Mouse (Mus musculus): ENCODE measurements around the gene Med12l. TPM values are rescaled to one million over a fixed set of nuclear protein-coding genes. Genes with fewer than 3 reads are reported as not detected.
"Not testable (repeated sequence)": the region's sequence is repeated elsewhere in the genome, so short reads cannot be mapped to it uniquely, and the experiment has no call there.

The Med12l gene
- total RNA-seq, 1 experiment: 3.6 TPM

GRCm38 (mm10) chr3:59063431-59063830, 57.8 kb downstream of the Med12l start:
- H3K4me3 ChIP-seq (ENCODE audit: insufficient read depth in 1 of 2, low read depth in 1 of 2, low read length in 2 of 2, poor library complexity in 1 of 2, severe bottlenecking in 1 of 2): no peak overlapping the region
- no peak overlapping the region for H3K9ac ChIP-seq (ENCODE audit: insufficient read depth, low read depth, low read length, poor library complexity, severe bottlenecking)
- no peaks in the 10 kb centered on the region for H3K36me3 ChIP-seq (ENCODE audit: control insufficient read depth, insufficient read depth, low read length, poor library complexity, severe bottlenecking)
- no peaks in the 10 kb centered on the region for H3K9me3 ChIP-seq (ENCODE audit: control insufficient read depth, insufficient read depth, low read depth, low read length)
- TF ChIP-seq CHD2 (IDR thresholded peaks at IDR 0.05; ENCODE audit: low read depth, low read length) (no peak), HCFC1 (IDR thresholded peaks at IDR 0.05; ENCODE audit: borderline replicate concordance, insufficient read depth, low read length) (no peak), MAFK (IDR thresholded peaks at IDR 0.05; ENCODE audit: insufficient read depth, low read depth, low read length) (no peak), ZNF384 (IDR thresholded peaks at IDR 0.05; ENCODE audit: low read depth, low read length) (no peak), ZC3H11A (IDR thresholded peaks at IDR 0.05; ENCODE audit: borderline replicate concordance, low read depth, low read length) (no peak)
- in situ Hi-C loops (cut with MboI; ENCODE audit: low sequenced_read_pairs in 2 of 2, unreplicated experiment in 2 of 2): no loop called here
- H3K27ac ChIP-seq (ENCODE audit: insufficient read depth, low read depth, low read length, poor library complexity, severe bottlenecking): no peak overlapping the region
- H3K4me1 ChIP-seq (ENCODE audit: control insufficient read depth in 2 of 2, insufficient read depth in 2 of 2, low read length in 2 of 2, poor library complexity in 1 of 2): no peaks in the 10 kb centered on the region
- DNase-seq (ENCODE audit: low read depth, low spot score): no peak

DNA sequence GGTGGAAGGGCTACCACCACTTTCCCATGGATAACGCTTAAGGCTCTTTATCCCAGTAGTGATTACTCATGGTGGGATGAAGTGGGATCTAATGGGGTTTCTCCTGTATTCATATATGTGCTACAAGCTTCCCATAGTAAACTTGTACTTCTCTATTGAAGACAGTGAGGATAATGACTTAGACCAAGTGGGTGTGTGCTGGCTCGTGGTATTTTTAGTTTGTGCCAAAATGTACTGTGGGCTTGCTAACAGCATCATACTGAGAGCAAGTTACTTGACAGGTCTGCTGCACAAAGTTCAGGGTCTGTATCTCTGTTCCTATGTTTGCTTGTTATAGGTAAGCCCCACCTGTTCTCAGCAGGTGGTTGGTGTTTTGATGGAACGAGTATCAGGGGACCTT, 60.3 kb downstream of the Med12l start:
- DNase-seq (ENCODE audit: low read depth, low spot score): no peak
- Histone ChIP-seq H3K4me3 (ENCODE audit: insufficient read depth in 1 of 2, low read depth in 1 of 2, low read length in 2 of 2, poor library complexity in 1 of 2, severe bottlenecking in 1 of 2) (no peak overlapping the region), H3K9me3 (ENCODE audit: control insufficient read depth, insufficient read depth, low read depth, low read length) (no peaks in the 10 kb centered on the region), H3K27ac (ENCODE audit: insufficient read depth, low read depth, low read length, poor library complexity, severe bottlenecking) (no peak overlapping the region), H3K36me3 (ENCODE audit: control insufficient read depth, insufficient read depth, low read length, poor library complexity, severe bottlenecking) (no peaks in the 10 kb centered on the region), H3K9ac (ENCODE audit: insufficient read depth, low read depth, low read length, poor library complexity, severe bottlenecking) (no peak overlapping the region), H3K4me1 (ENCODE audit: control insufficient read depth in 2 of 2, insufficient read depth in 2 of 2, low read length in 2 of 2, poor library complexity in 1 of 2) (no peaks in the 10 kb centered on the region)
- no peak for TF ChIP-seq MAFK (IDR thresholded peaks at IDR 0.05; ENCODE audit: insufficient read depth, low read depth, low read length)
- no peak for TF ChIP-seq CHD2 (IDR thresholded peaks at IDR 0.05; ENCODE audit: low read depth, low read length)
- TF ChIP-seq ZNF384 (IDR thresholded peaks at IDR 0.05; ENCODE audit: low read depth, low read length): no peak
- no peak for TF ChIP-seq ZC3H11A (IDR thresholded peaks at IDR 0.05; ENCODE audit: borderline replicate concordance, low read depth, low read length)
- TF ChIP-seq HCFC1 (IDR thresholded peaks at IDR 0.05; ENCODE audit: borderline replicate concordance, insufficient read depth, low read length): no peak
- in situ Hi-C loops (cut with MboI; ENCODE audit: low sequenced_read_pairs in 2 of 2, unreplicated experiment in 2 of 2): no loop called here

DNA sequence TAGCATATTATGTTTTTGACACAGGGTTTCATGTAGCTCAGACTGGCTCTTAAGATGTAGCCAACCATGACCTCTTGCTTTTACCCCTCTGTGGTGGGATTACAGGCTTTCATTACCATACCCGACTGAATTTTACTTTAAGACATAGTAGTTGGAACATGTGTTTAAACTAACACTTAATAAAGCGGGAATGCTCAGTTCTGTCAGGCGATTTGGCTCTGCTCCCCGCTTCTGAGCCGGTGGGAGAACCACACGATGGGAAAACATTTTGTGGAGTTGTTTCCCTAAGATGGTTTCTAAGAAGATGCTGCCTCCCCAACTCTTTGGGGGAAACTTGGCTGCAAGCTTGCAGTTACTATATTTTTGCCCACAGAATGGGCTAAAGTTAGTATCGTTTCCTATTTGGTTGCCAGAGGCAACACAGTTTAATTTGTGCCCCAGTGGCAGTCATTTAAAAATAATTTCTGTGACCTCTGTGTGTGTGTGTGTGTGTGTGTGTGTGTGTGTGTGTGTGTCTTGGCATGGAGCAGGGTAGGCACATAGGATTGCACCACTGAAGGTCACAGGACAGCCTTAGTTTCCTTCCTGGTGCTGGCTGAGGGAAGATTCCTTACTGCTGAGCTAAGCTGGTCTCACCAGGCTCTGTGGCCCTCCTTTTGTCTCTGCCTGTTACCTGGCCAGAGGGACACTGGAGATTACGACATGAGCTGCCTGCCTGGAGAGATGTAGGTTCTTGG, 61.1 kb downstream of the Med12l start:
- Histone ChIP-seq H3K9ac (ENCODE audit: insufficient read depth, low read depth, low read length, poor library complexity, severe bottlenecking) (no peak overlapping the region), H3K9me3 (ENCODE audit: control insufficient read depth, insufficient read depth, low read depth, low read length) (no peaks in the 10 kb centered on the region), H3K4me3 (ENCODE audit: insufficient read depth in 1 of 2, low read depth in 1 of 2, low read length in 2 of 2, poor library complexity in 1 of 2, severe bottlenecking in 1 of 2) (no peak overlapping the region), H3K36me3 (ENCODE audit: control insufficient read depth, insufficient read depth, low read length, poor library complexity, severe bottlenecking) (no peaks in the 10 kb centered on the region), H3K4me1 (ENCODE audit: control insufficient read depth in 2 of 2, insufficient read depth in 2 of 2, low read length in 2 of 2, poor library complexity in 1 of 2) (no peaks in the 10 kb centered on the region), H3K27ac (ENCODE audit: insufficient read depth, low read depth, low read length, poor library complexity, severe bottlenecking) (no peak overlapping the region)
- in situ Hi-C loops (cut with MboI; ENCODE audit: low sequenced_read_pairs in 2 of 2, unreplicated experiment in 2 of 2): no loop called here
- TF ChIP-seq CHD2 (IDR thresholded peaks at IDR 0.05; ENCODE audit: low read depth, low read length): no peak
- DNase-seq (ENCODE audit: low read depth, low spot score): no peak

GRCm38 (mm10) chr3:59069071-59069470, 63.4 kb downstream of the Med12l start:
- H3K9ac ChIP-seq (ENCODE audit: insufficient read depth, low read depth, low read length, poor library complexity, severe bottlenecking); H3K4me3 ChIP-seq (ENCODE audit: insufficient read depth in 1 of 2, low read depth in 1 of 2, low read length in 2 of 2, poor library complexity in 1 of 2, severe bottlenecking in 1 of 2); H3K9me3 ChIP-seq (ENCODE audit: control insufficient read depth, insufficient read depth, low read depth, low read length); H3K36me3 ChIP-seq (ENCODE audit: control insufficient read depth, insufficient read depth, low read length, poor library complexity, severe bottlenecking); H3K27ac ChIP-seq (ENCODE audit: insufficient read depth, low read depth, low read length, poor library complexity, severe bottlenecking); in situ Hi-C loops (cut with MboI; ENCODE audit: low sequenced_read_pairs in 2 of 2, unreplicated experiment in 2 of 2); DNase-seq (ENCODE audit: low read depth, low spot score); H3K4me1 ChIP-seq (ENCODE audit: control insufficient read depth in 2 of 2, insufficient read depth in 2 of 2, low read length in 2 of 2, poor library complexity in 1 of 2): not testable (repeated sequence)

GRCm38 (mm10) chr3:59077278-59077677, 71.7 kb downstream of the Med12l start:
- Histone ChIP-seq H3K4me3 (ENCODE audit: insufficient read depth in 1 of 2, low read depth in 1 of 2, low read length in 2 of 2, poor library complexity in 1 of 2, severe bottlenecking in 1 of 2) (no peak overlapping the region), H3K9ac (ENCODE audit: insufficient read depth, low read depth, low read length, poor library complexity, severe bottlenecking) (no peak overlapping the region), H3K36me3 (ENCODE audit: control insufficient read depth, insufficient read depth, low read length, poor library complexity, severe bottlenecking) (no peaks in the 10 kb centered on the region), H3K9me3 (ENCODE audit: control insufficient read depth, insufficient read depth, low read depth, low read length) (no peaks in the 10 kb centered on the region), H3K4me1 (ENCODE audit: control insufficient read depth in 2 of 2, insufficient read depth in 2 of 2, low read length in 2 of 2, poor library complexity in 1 of 2) (peaks cover 2 to 5% of the 10 kb centered on the region in 2 experiments; a peak in 1 of 4 replicates), H3K27ac (ENCODE audit: insufficient read depth, low read depth, low read length, poor library complexity, severe bottlenecking) (no peak overlapping the region)
- TF ChIP-seq CHD2 (IDR thresholded peaks at IDR 0.05; ENCODE audit: low read depth, low read length) (no peak), ZC3H11A (IDR thresholded peaks at IDR 0.05; ENCODE audit: borderline replicate concordance, low read depth, low read length) (0 out of 2 replicates have a peak, but pooled peaks have one; percentile 4)
- in situ Hi-C loops (cut with MboI; ENCODE audit: low sequenced_read_pairs in 2 of 2, unreplicated experiment in 2 of 2): no loop called here
- DNase-seq (ENCODE audit: low read depth, low spot score): no peak

Measured in ES-E14 (cell line).